In genomic region chr1:97018978-97019377, GRCm38 (mm10) we compare ENCODE assay signal across 8 mouse cellular contexts.
A peak's percentile ranks its signal among the peaks of the same experiment; 100 is the strongest.
DNase-seq lines count a peak whose midpoint lies in the region; ATAC-seq lines count a peak whose summit lies in the region.
"Had no signal": no experiment of that assay in that cellular context is flagged by ENCODE, and none has a peak within 500 bp of the region (broad histone marks: within the 10 kb centered on the region; RNA-seq: fewer than 3 reads in every experiment).

No protein-coding gene starts in this region.

- H3K36me3 ChIP-seq in kidney, embryonic 15.5 days = no peaks in the 10 kb centered on the region
- H3K36me3 ChIP-seq: embryonic facial prominence, embryonic 12.5 days had no signal

- H3K27ac ChIP-seq in kidney, embryonic 15.5 days = no peak overlapping the region
- H3K27ac ChIP-seq: embryonic facial prominence, embryonic 12.5 days had no signal

- ATAC-seq in kidney, embryonic 15.5 days (replicated peaks; ENCODE audit: low FRiP score) = no peak
- peak; percentile 76; the same call in 1 of the 2 replicates for ATAC-seq in common myeloid progenitor, adult 5-6 weeks (replicated peaks; ENCODE audit: low read depth, poor library complexity, severe bottlenecking)
- no peak for ATAC-seq in megakaryocyte-erythroid progenitor cell, adult 5-6 weeks (replicated peaks; ENCODE audit: low FRiP score, low TSS enrichment, poor library complexity, severe bottlenecking)

- H3K27me3 ChIP-seq in kidney, embryonic 15.5 days = no peaks in the 10 kb centered on the region
- H3K27me3 ChIP-seq: embryonic facial prominence, embryonic 12.5 days had no signal

- H3K4me2 ChIP-seq in kidney, embryonic 15.5 days = no peak overlapping the region
- H3K4me2 ChIP-seq: embryonic facial prominence, embryonic 12.5 days had no signal

- no peak overlapping the region for H3K4me3 ChIP-seq in kidney, embryonic 15.5 days (replicated peaks)
- H3K4me3 ChIP-seq: embryonic facial prominence, embryonic 12.5 days had no signal

- H3K4me1 ChIP-seq in kidney, embryonic 15.5 days = no peaks in the 10 kb centered on the region
- H3K4me1 ChIP-seq: embryonic facial prominence, embryonic 12.5 days had no signal

- DNase-seq in kidney, adult 11 months = peak; percentile 8
- DNase-seq in Muller cell, postnatal 12 days (ENCODE audit: inconsistent ontology term) = peak; percentile 34
- peak; percentile 30 to 71 for DNase-seq in kidney, postnatal 36 days
- DNase-seq in lung, postnatal 10 days = peak; percentile 54

- no peaks in the 10 kb centered on the region for H3K9me3 ChIP-seq in kidney, embryonic 15.5 days (replicated peaks)
- H3K9me3 ChIP-seq: embryonic facial prominence, embryonic 12.5 days had no signal

- no peak overlapping the region for H3K9ac ChIP-seq in kidney, embryonic 15.5 days
- H3K9ac ChIP-seq: embryonic facial prominence, embryonic 12.5 days had no signal
